Mouse (Mus musculus): ENCODE measurements around the gene Fes. TPM values are rescaled to one million over a fixed set of nuclear protein-coding genes. Genes with fewer than 3 reads are reported as not detected.

The Fes gene
- total and polyA plus RNA-seq, 2 experiments from 2014 or later, result 3.1 to 4.3 TPM

GRCm38 (mm10) chr7:80356351-80356750, 31.4 kb downstream of the Fes start:
- DNase-seq (ENCODE audit: low spot score) (no peak), ATAC-seq (ENCODE audit: low FRiP score) (no peak)
- no peak overlapping the region for H3K4me3 ChIP-seq (ENCODE audit: low read depth, low read length)
- H3K36me3 ChIP-seq (ENCODE audit: insufficient read depth, low read length), result peaks cover 66% of the 10 kb centered on the region
- no peaks in the 10 kb centered on the region for H3K4me1 ChIP-seq (ENCODE audit: insufficient read depth, low read length)
- H3K27me3 ChIP-seq (ENCODE audit: insufficient read depth, low read length), result no peaks in the 10 kb centered on the region
- no peak overlapping the region for H3K9ac ChIP-seq (replicated peaks; ENCODE audit: low read length, poor library complexity, severe bottlenecking)
- no peak for TF ChIP-seq CTCF (IDR thresholded peaks at IDR 0.05)
- H3K4me2 ChIP-seq (ENCODE audit: low read depth, low read length, poor library complexity, severe bottlenecking), result no peak overlapping the region
- 86% methylated on average over 13 of the region's 13 CpGs for WGBS
- no peaks in the 10 kb centered on the region for H3K9me3 ChIP-seq (ENCODE audit: low read length)
- H3K27ac ChIP-seq (ENCODE audit: low read depth, low read length), result no peak overlapping the region

GRCm38 (mm10) chr7:80352920-80353319, 34.8 kb downstream of the Fes start:
- Histone ChIP-seq H3K4me2 (ENCODE audit: low read depth, low read length, poor library complexity, severe bottlenecking) (no peak overlapping the region), H3K27me3 (ENCODE audit: insufficient read depth, low read length) (no peaks in the 10 kb centered on the region), H3K4me1 (ENCODE audit: insufficient read depth, low read length) (no peaks in the 10 kb centered on the region), H3K4me3 (ENCODE audit: low read depth, low read length) (no peak overlapping the region), H3K9me3 (ENCODE audit: low read length) (no peaks in the 10 kb centered on the region), H3K27ac (ENCODE audit: low read depth, low read length) (no peak overlapping the region), H3K36me3 (ENCODE audit: insufficient read depth, low read length) (peaks cover 44% of the 10 kb centered on the region), H3K9ac (replicated peaks; ENCODE audit: low read length, poor library complexity, severe bottlenecking) (no peak overlapping the region)
- 91% methylated on average over 8 of the region's 8 CpGs for WGBS
- ATAC-seq (ENCODE audit: low FRiP score) (no peak), DNase-seq (ENCODE audit: low spot score) (no peak)
- TF ChIP-seq CTCF (IDR thresholded peaks at IDR 0.05), result no peak

DNA sequence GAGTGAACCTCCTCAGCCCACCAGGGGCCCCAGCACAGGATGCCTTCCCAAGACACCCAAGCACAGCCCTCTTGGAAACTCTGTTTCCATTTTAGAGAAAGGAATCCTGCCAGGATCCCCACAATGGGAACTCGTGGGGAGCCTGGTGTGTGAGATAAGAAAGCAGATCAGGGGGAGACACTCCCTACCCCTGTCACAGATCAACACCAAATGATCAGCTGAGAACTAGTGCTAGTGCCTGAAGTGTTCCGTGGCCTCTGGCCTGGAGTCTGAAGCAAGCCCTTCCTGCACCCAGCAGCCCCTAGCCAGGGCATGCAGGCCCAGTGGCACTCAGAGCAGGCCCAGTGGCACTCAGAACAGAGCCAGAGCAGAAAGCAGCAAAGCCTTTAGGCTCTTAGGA, 36.9 kb downstream of the Fes start:
- DNase-seq (ENCODE audit: low spot score) (no peak), ATAC-seq (ENCODE audit: low FRiP score) (no peak)
- H3K27me3 ChIP-seq (ENCODE audit: insufficient read depth, low read length), result no peaks in the 10 kb centered on the region
- H3K4me1 ChIP-seq (ENCODE audit: insufficient read depth, low read length), result no peaks in the 10 kb centered on the region
- H3K4me3 ChIP-seq (ENCODE audit: low read depth, low read length), result no peak overlapping the region
- WGBS, result 84% methylated on average over 2 of the region's 2 CpGs
- peaks cover 30% of the 10 kb centered on the region for H3K36me3 ChIP-seq (ENCODE audit: insufficient read depth, low read length)
- H3K9me3 ChIP-seq (ENCODE audit: low read length), result no peaks in the 10 kb centered on the region
- TF ChIP-seq CTCF (IDR thresholded peaks at IDR 0.05), result no peak
- no peak overlapping the region for H3K4me2 ChIP-seq (ENCODE audit: low read depth, low read length, poor library complexity, severe bottlenecking)
- no peak overlapping the region for H3K9ac ChIP-seq (replicated peaks; ENCODE audit: low read length, poor library complexity, severe bottlenecking)
- no peak overlapping the region for H3K27ac ChIP-seq (ENCODE audit: low read depth, low read length)

GRCm38 (mm10) chr7:80347670-80348586, 39.8 kb downstream of the Fes start:
- TF ChIP-seq CTCF (IDR thresholded peaks at IDR 0.05), result no peak
- no peak overlapping the region for H3K9ac ChIP-seq (replicated peaks; ENCODE audit: low read length, poor library complexity, severe bottlenecking)
- H3K4me1 ChIP-seq (ENCODE audit: insufficient read depth, low read length), result peaks cover 6% of the 10 kb centered on the region; the same call in 1 of the 2 replicates
- H3K4me3 ChIP-seq (ENCODE audit: low read depth, low read length), result no peak overlapping the region
- no peak overlapping the region for H3K4me2 ChIP-seq (ENCODE audit: low read depth, low read length, poor library complexity, severe bottlenecking)
- DNase-seq (ENCODE audit: low spot score), result no peak
- H3K36me3 ChIP-seq (ENCODE audit: insufficient read depth, low read length), result peaks cover 20% of the 10 kb centered on the region
- H3K27me3 ChIP-seq (ENCODE audit: insufficient read depth, low read length), result no peaks in the 10 kb centered on the region
- 0 out of 2 replicates have a peak overlapping the region, but pooled peaks have one; percentile 26 for H3K27ac ChIP-seq (ENCODE audit: low read depth, low read length)
- ATAC-seq (ENCODE audit: low FRiP score), result no peak
- no peaks in the 10 kb centered on the region for H3K9me3 ChIP-seq (ENCODE audit: low read length)
- 67% methylated on average over 13 of the region's 13 CpGs for WGBS

DNA sequence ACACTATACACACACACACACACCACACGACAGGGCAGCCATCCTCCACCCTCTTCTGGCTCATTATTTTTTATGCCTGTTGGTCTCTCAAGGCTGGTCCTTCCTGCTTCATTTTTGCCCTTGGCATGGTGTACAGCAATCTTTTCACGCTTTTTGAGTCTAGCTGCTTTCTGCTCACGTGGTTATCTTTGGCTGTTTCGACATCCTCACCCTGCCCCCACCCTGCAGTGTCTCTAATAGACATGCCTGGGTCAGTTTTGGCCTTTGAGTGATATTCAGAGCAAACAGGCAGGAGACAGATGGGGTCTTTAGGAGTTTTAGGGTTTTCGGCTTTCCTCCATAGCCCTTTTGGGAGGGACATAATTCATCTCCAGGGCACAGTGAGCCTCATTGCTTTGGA, 40.9 kb downstream of the Fes start:
- Histone ChIP-seq H3K36me3 (ENCODE audit: insufficient read depth, low read length) (peaks cover 11% of the 10 kb centered on the region), H3K27me3 (ENCODE audit: insufficient read depth, low read length) (no peaks in the 10 kb centered on the region), H3K9ac (replicated peaks; ENCODE audit: low read length, poor library complexity, severe bottlenecking) (no peak overlapping the region), H3K4me3 (ENCODE audit: low read depth, low read length) (no peak overlapping the region), H3K4me2 (ENCODE audit: low read depth, low read length, poor library complexity, severe bottlenecking) (no peak overlapping the region), H3K9me3 (ENCODE audit: low read length) (no peaks in the 10 kb centered on the region), H3K4me1 (ENCODE audit: insufficient read depth, low read length) (peaks cover 11% of the 10 kb centered on the region; the same call in 1 of the 2 replicates), H3K27ac (ENCODE audit: low read depth, low read length) (no peak overlapping the region)
- 89% methylated on average over 5 of the region's 5 CpGs for WGBS
- TF ChIP-seq CTCF (IDR thresholded peaks at IDR 0.05), result no peak
- ATAC-seq (ENCODE audit: low FRiP score), result no peak
- DNase-seq (ENCODE audit: low spot score), result no peak

- no peaks in the 10 kb centered on the region for H3K9me3 ChIP-seq (ENCODE audit: low read length)
- WGBS, result 96% methylated on average over 9 of the region's 9 CpGs
- no peaks in the 10 kb centered on the region for H3K27me3 ChIP-seq (ENCODE audit: insufficient read depth, low read length)
- no peak overlapping the region for H3K4me2 ChIP-seq (ENCODE audit: low read depth, low read length, poor library complexity, severe bottlenecking)
- ATAC-seq (ENCODE audit: low FRiP score) (no peak), DNase-seq (ENCODE audit: low spot score) (no peak)
- H3K27ac ChIP-seq (ENCODE audit: low read depth, low read length), result no peak overlapping the region
- no peak overlapping the region for H3K9ac ChIP-seq (replicated peaks; ENCODE audit: low read length, poor library complexity, severe bottlenecking)
- H3K4me3 ChIP-seq (ENCODE audit: low read depth, low read length), result no peak overlapping the region
- no peak for TF ChIP-seq CTCF (IDR thresholded peaks at IDR 0.05)
- H3K4me1 ChIP-seq (ENCODE audit: insufficient read depth, low read length), result peaks cover 12% of the 10 kb centered on the region; the same call in 1 of the 2 replicates
- peaks cover 7% of the 10 kb centered on the region; the same call in 1 of the 2 replicates for H3K36me3 ChIP-seq (ENCODE audit: insufficient read depth, low read length)
Measured at GRCm38 (mm10) chr7:80346173-80346572, 41.6 kb downstream of the Fes start.

All from midbrain, postnatal 0 days (tissue).